Mouse (Mus musculus) lung, postnatal 25 days (tissue): Measurements from ENCODE around the gene Gm20388.

Source experiments
- DNase-seq: peaks from one replicate; pipeline ENCODE4 v3.0.0; 2022; ENCODE audit warnings: low spot score

The Gm20388 gene

GRCm38 (mm10) chr8:121792627-121793026 lies 1882.0 kb downstream of the Gm20388 start:
- peak; percentile 72 for DNase-seq

GRCm38 (mm10) chr8:121794151-121794550 lies 1883.5 kb downstream of the Gm20388 start:
- no peak for DNase-seq

- DNase-seq = no peak
Observed at GRCm38 (mm10) chr8:121795461-121795860, 1884.8 kb downstream of the Gm20388 start.

- peak; percentile 15 for DNase-seq
Observed at GRCm38 (mm10) chr8:121796406-121796805, 1885.8 kb downstream of the Gm20388 start.

GRCm38 (mm10) chr8:121798401-121798800 lies 1887.8 kb downstream of the Gm20388 start:
- DNase-seq = no peak

- DNase-seq = no peak
Observed at GRCm38 (mm10) chr8:121804829-121805228, 1894.2 kb downstream of the Gm20388 start.

- DNase-seq = peak; percentile 16
Observed at GRCm38 (mm10) chr8:121806126-121806525, 1895.5 kb downstream of the Gm20388 start.

GRCm38 (mm10) chr8:121808032-121808431 lies 1897.4 kb downstream of the Gm20388 start:
- no peak for DNase-seq

GRCm38 (mm10) chr8:121809524-121810155 lies 1899.0 kb downstream of the Gm20388 start:
- DNase-seq = no peak

- no peak for DNase-seq
Observed at GRCm38 (mm10) chr8:121811502-121811901, 1900.9 kb downstream of the Gm20388 start.

- DNase-seq = no peak
Observed at GRCm38 (mm10) chr8:121811931-121812570, 1901.4 kb downstream of the Gm20388 start.

- no peak for DNase-seq
Observed at GRCm38 (mm10) chr8:121818226-121818625, 1907.6 kb downstream of the Gm20388 start.

- no peak for DNase-seq
Observed at GRCm38 (mm10) chr8:121820840-121821239, 1910.2 kb downstream of the Gm20388 start.

- no peak for DNase-seq
Observed at GRCm38 (mm10) chr8:121821320-121821719, 1910.7 kb downstream of the Gm20388 start.

- DNase-seq = no peak
Observed at GRCm38 (mm10) chr8:121821770-121822169, 1911.1 kb downstream of the Gm20388 start.

- no peak for DNase-seq
Observed at GRCm38 (mm10) chr8:121827726-121828125, 1917.1 kb downstream of the Gm20388 start.

- DNase-seq = no peak
Observed at GRCm38 (mm10) chr8:121828376-121829023, 1917.9 kb downstream of the Gm20388 start.

- peak; percentile 83 for DNase-seq
Observed at GRCm38 (mm10) chr8:121829048-121829776, 1918.6 kb downstream of the Gm20388 start, which contains the start of gene Klhdc4. Gene Klhdc4, minus strand, starts transcription at chr8:121829569.

- no peak for DNase-seq
Observed at GRCm38 (mm10) chr8:121829777-121830362, 1919.2 kb downstream of the Gm20388 start.

GRCm38 (mm10) chr8:121832061-121832460 lies 1921.4 kb downstream of the Gm20388 start:
- DNase-seq = no peak

- DNase-seq = peak; percentile 58
Observed at GRCm38 (mm10) chr8:121832503-121832902, 1921.9 kb downstream of the Gm20388 start.

GRCm38 (mm10) chr8:121841242-121841641 lies 1930.6 kb downstream of the Gm20388 start:
- no peak for DNase-seq
